Mouse (Mus musculus): ENCODE data around the gene Rab33a.

DNA sequence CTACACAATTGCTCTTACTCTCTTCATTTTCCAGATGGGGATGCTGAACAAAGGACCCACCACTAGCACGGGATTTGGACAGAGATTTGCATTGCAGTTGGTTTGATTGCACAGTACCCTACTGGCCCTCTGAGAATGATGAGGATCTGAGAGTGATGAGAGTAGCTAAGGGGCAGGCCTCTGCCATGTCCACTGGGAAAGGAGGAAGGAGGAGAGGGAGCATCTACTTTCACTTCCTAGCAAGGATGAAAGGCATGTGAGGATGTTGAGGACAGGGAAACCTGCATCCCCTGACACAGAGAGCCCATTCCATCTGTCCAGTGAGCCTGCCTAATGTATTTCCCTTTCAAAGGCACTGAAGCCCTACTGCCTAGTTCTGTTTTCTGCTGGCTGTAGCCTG lies 6.2 kb downstream of the Rab33a start:
- TF ChIP-seq CTCF (IDR thresholded peaks at IDR 0.05; ENCODE audit: insufficient read depth, low read depth, low read length) (no peak), POLR2A (IDR thresholded peaks at IDR 0.05; ENCODE audit: insufficient read depth, low read depth, low read length) (no peak)
